ENCODE assay signal across 12 mouse cellular contexts in the genomic region with DNA sequence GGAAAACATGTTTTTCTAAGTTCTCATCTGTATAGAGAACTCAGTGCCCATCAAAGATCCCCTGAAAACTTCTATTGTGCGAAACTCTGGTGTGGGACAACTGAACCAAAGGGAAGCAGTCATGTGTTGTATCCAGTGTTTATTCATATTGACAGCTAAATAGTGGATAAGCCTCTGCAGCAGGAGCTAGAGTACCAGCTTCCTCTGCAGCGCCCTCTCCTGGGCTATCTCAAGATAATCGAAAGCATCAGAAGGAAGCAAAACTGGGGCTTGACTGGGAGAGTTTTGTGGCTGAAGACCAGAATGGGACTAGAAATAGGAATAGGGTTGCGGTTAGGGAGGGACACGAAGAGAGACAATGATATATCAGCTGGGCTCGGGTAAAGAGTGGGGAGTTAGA. TPM values are rescaled to one million over a fixed set of nuclear protein-coding genes. Genes with fewer than 3 reads are reported as not detected.
DNase-seq lines count a peak whose midpoint lies in the region; ATAC-seq and TF ChIP-seq lines count a peak whose summit lies in the region.
"Had no signal": no experiment of that assay in that cellular context is flagged by ENCODE, and none has a peak within 500 bp of the region (broad histone marks: within the 10 kb centered on the region; RNA-seq: fewer than 3 reads in every experiment).

No protein-coding gene starts in this region.

- no peak for ATAC-seq in neural tube, embryonic 15.5 days (ENCODE audit: low FRiP score)
- ATAC-seq: midbrain, embryonic 15.5 days had no signal

- no peak overlapping the region for H3K27ac ChIP-seq in left cerebral cortex, adult 2 months
- H3K27ac ChIP-seq in ES-Bruce4 (ENCODE audit: insufficient read depth, low read length), result no peak overlapping the region
- no peak overlapping the region for H3K27ac ChIP-seq in embryonic facial prominence, embryonic 10.5 days (replicated peaks)
- no peak overlapping the region for H3K27ac ChIP-seq in neural tube, embryonic 15.5 days (replicated peaks)
- H3K27ac ChIP-seq: midbrain, embryonic 15.5 days had no signal

- H3K9me3 ChIP-seq in ES-Bruce4 (replicated peaks; ENCODE audit: control insufficient read depth, insufficient read depth, low read length, poor library complexity, severe bottlenecking), result no peaks in the 10 kb centered on the region
- no peaks in the 10 kb centered on the region for H3K9me3 ChIP-seq in embryonic facial prominence, embryonic 10.5 days
- H3K9me3 ChIP-seq in neural tube, embryonic 15.5 days (replicated peaks), result no peaks in the 10 kb centered on the region
- H3K9me3 ChIP-seq: midbrain, embryonic 15.5 days had no signal

- no peak for TF ChIP-seq POLR2A in ES-Bruce4 (IDR thresholded peaks at IDR 0.05; ENCODE audit: insufficient read depth, low read length)

- intact Hi-C loops in left cerebral cortex, adult 2 months (cut with DNase I), result no loop called here
- intact Hi-C loops in gastrocnemius, postnatal 14 days (cut with DNase I; ENCODE audit: low total_unique reads), result no loop called here

- 48% methylated on average over 6 of the region's 6 CpGs for WGBS in embryonic facial prominence, embryonic 10.5 days
- WGBS in neural tube, embryonic 15.5 days, result 54% methylated on average over 6 of the region's 6 CpGs

- no peak overlapping the region for H3K4me3 ChIP-seq in left cerebral cortex, adult 2 months
- no peak overlapping the region for H3K4me3 ChIP-seq in ES-Bruce4 (ENCODE audit: low read depth, low read length)
- H3K4me3 ChIP-seq in embryonic facial prominence, embryonic 10.5 days, result no peak overlapping the region
- no peak overlapping the region for H3K4me3 ChIP-seq in neural tube, embryonic 15.5 days (replicated peaks)
- H3K4me3 ChIP-seq: midbrain, embryonic 15.5 days had no signal

- no peaks in the 10 kb centered on the region for H3K27me3 ChIP-seq in ES-Bruce4 (ENCODE audit: control insufficient read depth, insufficient read depth, low read length, poor library complexity, severe bottlenecking)
- H3K27me3 ChIP-seq in embryonic facial prominence, embryonic 10.5 days (replicated peaks; ENCODE audit: low read depth, poor library complexity, severe bottlenecking), result no peaks in the 10 kb centered on the region
- no peaks in the 10 kb centered on the region for H3K27me3 ChIP-seq in neural tube, embryonic 15.5 days (replicated peaks)
- H3K27me3 ChIP-seq: midbrain, embryonic 15.5 days had no signal

- DNase-seq in adrenal gland, adult (ENCODE audit: inconsistent age in 2 of 2, low spot score in 1 of 2), result peak; percentile 19 to 66
- DNase-seq in adrenal gland, adult 8-10 months, result no peak
- DNase-seq in left cerebral cortex, adult 2 months (ENCODE audit: extremely low spot score in 1 of 2, low spot score in 2 of 2), result no peak
- DNase-seq in left cerebral cortex, adult 11 months (ENCODE audit: low spot score), result no peak
- peak; percentile 15 for DNase-seq in embryonic facial prominence, embryonic 10.5 days (ENCODE audit: low spot score)
- DNase-seq in gastrocnemius, postnatal 14 days, result no peak
- DNase-seq: B cell, adult 2 months; cerebellum, adult 9-11 months had no signal

- H3K4me1 ChIP-seq in ES-Bruce4 (ENCODE audit: control insufficient read depth, insufficient read depth, low read length), result no peaks in the 10 kb centered on the region
- H3K4me1 ChIP-seq in embryonic facial prominence, embryonic 10.5 days, result no peaks in the 10 kb centered on the region
- no peaks in the 10 kb centered on the region for H3K4me1 ChIP-seq in neural tube, embryonic 15.5 days
- H3K4me1 ChIP-seq: midbrain, embryonic 15.5 days had no signal

- TF ChIP-seq CTCF in left cerebral cortex, adult 2 months (IDR thresholded peaks at IDR 0.05), result peak; percentile 50
- peak; percentile 48 for TF ChIP-seq CTCF in ES-Bruce4 (IDR thresholded peaks at IDR 0.05; ENCODE audit: low read depth, low read length)

- H3K9ac ChIP-seq in ES-Bruce4 (ENCODE audit: low read depth, poor library complexity, severe bottlenecking), result no peak overlapping the region
- H3K9ac ChIP-seq in neural tube, embryonic 15.5 days (replicated peaks), result no peak overlapping the region
- H3K9ac ChIP-seq: midbrain, embryonic 15.5 days had no signal

- H3K4me2 ChIP-seq in neural tube, embryonic 15.5 days, result no peak overlapping the region
- H3K4me2 ChIP-seq: midbrain, embryonic 15.5 days had no signal

- TF ChIP-seq EP300 in ES-Bruce4 (IDR thresholded peaks at IDR 0.05; ENCODE audit: insufficient read depth, low read depth, low read length), result no peak

- H3K36me3 ChIP-seq in ES-Bruce4 (ENCODE audit: control insufficient read depth, insufficient read depth, low read length, poor library complexity, severe bottlenecking), result no peaks in the 10 kb centered on the region
- H3K36me3 ChIP-seq in embryonic facial prominence, embryonic 10.5 days (replicated peaks), result no peaks in the 10 kb centered on the region
- no peaks in the 10 kb centered on the region for H3K36me3 ChIP-seq in neural tube, embryonic 15.5 days
- H3K36me3 ChIP-seq: midbrain, embryonic 15.5 days had no signal

RNA-seq across cellular contexts. Expression of gene Acsm4, which starts 18.9 kb away (rescaled TPM):
- total RNA-seq in adrenal gland, adult 8-10 months (2022), result not detected
- not detected for total RNA-seq in left cerebral cortex, adult 2 months (2021)
- polyA plus RNA-seq in ES-Bruce4 (2011; ENCODE audit: insufficient read depth, insufficient read length, low read depth, missing spikeins), result not detected in 2 replicates
- 0.06 and 1.1 TPM in 2 replicates for polyA plus RNA-seq in embryonic facial prominence, embryonic 10.5 days (2016; fragmentation: Nextera tagmentation; extraction: Ambion mirVana)
- not detected for total RNA-seq in gastrocnemius, postnatal 14 days (2021)
- polyA plus RNA-seq in neural tube, embryonic 15.5 days (2015; fragmentation: Nextera tagmentation; extraction: Ambion mirVana), result not detected in 2 replicates
- total RNA-seq: layer of hippocampus, adult 18-20 months had no signal
- polyA plus RNA-seq: midbrain, embryonic 15.5 days had no signal

RNA-seq across cellular contexts. Expression of gene Thumpd1, which starts 49.7 kb away (rescaled TPM):
- total RNA-seq in adrenal gland, adult 8-10 months (2022), result 10 to 100 TPM; 36.0 to 42.5 (median 39.1) TPM
- 10 to 100 TPM; 43.0 to 44.6 TPM for total RNA-seq in left cerebral cortex, adult 2 months (2021)
- polyA plus RNA-seq in ES-Bruce4 (2011; ENCODE audit: insufficient read depth, insufficient read length, low read depth, missing spikeins), result 67.9 and 68.0 TPM in 2 replicates
- 105 and 107 TPM in 2 replicates for polyA plus RNA-seq in embryonic facial prominence, embryonic 10.5 days (2016; fragmentation: Nextera tagmentation; extraction: Ambion mirVana)
- 10 to 100 TPM; 14.2 to 15.2 TPM for total RNA-seq in gastrocnemius, postnatal 14 days (2021)
- 65.0 and 68.6 TPM in 2 replicates for polyA plus RNA-seq in neural tube, embryonic 15.5 days (2015; fragmentation: Nextera tagmentation; extraction: Ambion mirVana)

Comparison
In these comparisons a context has a peak if more than half of its experiments do, and no peak if none do; other contexts are left out.
1. DNase-seq: peak in adrenal gland, adult (2 of 2) and embryonic facial prominence, embryonic 10.5 days (single experiment); none in adrenal gland, adult 8-10 months (single experiment), left cerebral cortex, adult 2 months (0 of 2), left cerebral cortex, adult 11 months (single experiment) and gastrocnemius, postnatal 14 days (single experiment).